In genomic region chr2:104878794-104879193, GRCm38 (mm10) we compare ENCODE assay signal across 17 mouse cellular contexts. TPM values are rescaled to one million over a fixed set of nuclear protein-coding genes. Genes with fewer than 3 reads are reported as not detected.
"Had no signal": no experiment of that assay in that cellular context is flagged by ENCODE, and none has a peak within 500 bp of the region (broad histone marks: within the 10 kb centered on the region; RNA-seq: fewer than 3 reads in every experiment).

No protein-coding gene starts in this region.

- H3K4me1 ChIP-seq: neural tube, embryonic 12.5 days; neural tube, embryonic 13.5 days; neural tube, embryonic 15.5 days; stomach, embryonic 15.5 days had no signal

- H3K36me3 ChIP-seq: neural tube, embryonic 12.5 days; neural tube, embryonic 13.5 days; neural tube, embryonic 15.5 days; stomach, embryonic 15.5 days had no signal

- H3K27ac ChIP-seq: neural tube, embryonic 12.5 days; neural tube, embryonic 13.5 days; neural tube, embryonic 15.5 days; stomach, embryonic 15.5 days; stomach, postnatal 0 days had no signal

- H3K4me3 ChIP-seq: neural tube, embryonic 12.5 days; neural tube, embryonic 13.5 days; neural tube, embryonic 15.5 days; stomach, embryonic 15.5 days had no signal

- DNase-seq: retina, postnatal 1 day; right cerebral cortex, adult 18-20 months; right cerebral cortex, postnatal 14 days; right cerebral cortex, postnatal 25 days; right cerebral cortex, postnatal 4 days; thymus, adult 18-20 months; thymus, adult 2 months; thymus, postnatal 14 days; thymus, postnatal 25 days; thymus, postnatal 36 days; thymus, postnatal 4 days had no signal

- H3K27me3 ChIP-seq: neural tube, embryonic 12.5 days; neural tube, embryonic 13.5 days; neural tube, embryonic 15.5 days; stomach, embryonic 15.5 days had no signal

- H3K9me3 ChIP-seq: neural tube, embryonic 12.5 days; neural tube, embryonic 13.5 days; neural tube, embryonic 15.5 days; stomach, embryonic 15.5 days had no signal

- H3K9ac ChIP-seq: neural tube, embryonic 12.5 days; neural tube, embryonic 13.5 days; neural tube, embryonic 15.5 days; stomach, embryonic 15.5 days had no signal

- H3K4me2 ChIP-seq: neural tube, embryonic 12.5 days; neural tube, embryonic 13.5 days; neural tube, embryonic 15.5 days; stomach, embryonic 15.5 days had no signal

RNA-seq across cellular contexts. Expression of gene Ccdc73, which starts 11.2 kb away (rescaled TPM):
- polyA plus RNA-seq: small intestine, adult 2 months had no signal
